Mouse (Mus musculus) megakaryocyte, embryonic 14.5 days (primary cell): ENCODE results near the gene Zbtb3.

Source experiments
- FLI1 ChIP-seq: IDR thresholded peaks from 2 replicates; pipeline ENCODE4 v1.6.1; 2012; ENCODE audit warnings: low read length, inconsistent platforms, mixed read lengths
- GATA1 ChIP-seq: IDR thresholded peaks from 3 replicates; pipeline ENCODE4 v1.6.1; 2012; ENCODE audit warnings: mixed read lengths, low read length, inconsistent platforms, borderline replicate concordance

- TF ChIP-seq GATA1 = no peak
- TF ChIP-seq FLI1 = no peak
Measured at GRCm38 (mm10) chr19:8822696-8823095, 20.3 kb downstream of the Zbtb3 start.
